Mouse (Mus musculus) kidney, postnatal 36 days (tissue): Measurements from ENCODE around the gene Glo1.
A peak's percentile ranks its signal among the peaks of the same experiment; 100 is the strongest.
"Not testable (repeated sequence)": the region's sequence is repeated elsewhere in the genome, so short reads cannot be mapped to it uniquely, and the experiment has no call there.

ENCODE experiments used
- DNase-seq, 2 experiments: peaks; one replicate each; pipeline ENCODE4 v3.0.0; 2021 to 2022; ENCODE audit warnings: mixed read lengths in 2 of 2

The Glo1 gene

DNA sequence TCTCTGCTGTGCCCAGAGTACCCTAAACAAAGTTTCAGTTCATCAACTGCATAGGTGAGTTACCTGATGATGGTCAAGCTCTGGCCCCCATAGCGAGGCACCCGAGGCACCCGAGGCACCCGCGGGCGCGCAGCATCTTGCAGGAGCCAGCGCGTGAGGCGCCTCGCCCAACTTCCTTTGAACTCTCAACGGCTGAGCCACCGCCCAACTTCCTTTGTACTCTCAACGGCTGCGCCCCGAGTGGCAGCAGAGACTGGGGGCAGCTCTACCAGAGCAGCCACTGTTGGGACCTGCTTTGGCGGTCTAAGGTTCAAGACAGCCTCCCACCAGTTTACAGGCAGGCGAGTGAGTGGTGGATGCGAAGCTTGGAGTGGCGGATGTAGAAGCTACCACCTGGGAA is at the start of gene Glo1:
Gene Glo1, minus strand, starts transcription at position 153 of the 400 bp plus-strand sequence.
- DNase-seq, result not testable (repeated sequence)

GRCm38 (mm10) chr17:30675021-30675740 is 48.5 kb upstream of the Glo1 start:
- no peak for DNase-seq

DNA sequence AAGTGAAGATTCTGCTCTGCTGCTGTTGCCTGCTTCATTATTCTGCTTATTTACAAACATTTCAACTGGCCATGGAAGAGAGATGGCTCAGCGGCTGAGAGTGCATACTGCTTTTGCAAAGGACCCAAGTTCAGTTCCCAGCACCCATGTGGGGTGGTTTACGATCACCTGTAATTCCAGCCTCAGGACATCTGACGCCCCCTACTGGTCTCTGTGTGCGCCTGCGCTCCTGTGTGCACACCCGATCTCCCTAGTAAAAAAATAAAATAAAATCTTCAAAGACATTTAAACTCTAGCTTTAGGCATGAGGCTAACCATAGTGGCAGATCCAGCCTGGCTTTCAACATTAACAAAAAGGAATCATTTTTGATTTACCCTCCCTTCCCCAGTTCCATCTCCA is 46.4 kb upstream of the Glo1 start:
- no peak for DNase-seq

- DNase-seq, result no peak
Measured at GRCm38 (mm10) chr17:30672556-30672955, 45.9 kb upstream of the Glo1 start.

DNA sequence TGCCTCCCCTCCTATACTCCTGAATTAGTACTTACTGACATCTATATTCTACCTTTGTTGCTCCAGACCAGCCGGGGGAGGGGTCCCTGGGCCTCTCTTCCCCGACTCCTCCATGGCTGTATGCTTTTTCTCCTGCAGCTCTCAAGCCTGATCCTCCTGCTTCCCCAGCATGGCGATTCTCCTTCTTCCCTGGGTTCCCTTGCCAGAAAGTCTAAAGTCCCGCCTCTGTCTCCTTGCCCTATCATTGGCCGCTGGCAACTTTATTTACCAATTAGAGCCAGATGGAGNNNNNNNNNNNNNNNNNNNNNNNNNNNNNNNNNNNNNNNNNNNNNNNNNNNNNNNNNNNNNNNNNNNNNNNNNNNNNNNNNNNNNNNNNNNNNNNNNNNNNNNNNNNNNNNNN is 38.2 kb upstream of the Glo1 start:
- no peak for DNase-seq

- DNase-seq, result no peak
Measured at GRCm38 (mm10) chr17:30663170-30663569, 36.5 kb upstream of the Glo1 start.

- no peak for DNase-seq
Measured at GRCm38 (mm10) chr17:30662131-30662530, 35.5 kb upstream of the Glo1 start.

DNA sequence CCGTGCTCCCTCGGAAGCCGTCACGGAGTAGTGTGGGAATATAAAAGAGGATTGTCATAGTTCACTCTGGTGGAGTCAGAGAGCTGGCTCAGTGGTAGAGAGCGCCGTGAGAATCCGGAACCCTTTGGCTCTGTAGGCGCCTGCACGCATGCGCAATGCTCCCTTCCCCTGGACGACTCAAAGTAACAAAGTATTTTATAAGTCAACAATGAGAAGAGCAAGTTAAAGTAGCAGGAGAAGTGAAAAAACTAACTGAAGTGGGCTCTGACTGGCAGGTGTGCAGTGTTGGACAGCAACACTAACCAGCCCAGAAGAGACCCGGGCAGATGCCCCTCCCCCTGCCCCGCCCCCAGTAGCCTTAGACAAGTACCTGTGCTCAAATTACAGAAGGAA is 31.5 kb upstream of the Glo1 start:
- DNase-seq, result peak; percentile 82 to 89

- no peak for DNase-seq
Measured at GRCm38 (mm10) chr17:30657530-30658151, 31.0 kb upstream of the Glo1 start.

DNA sequence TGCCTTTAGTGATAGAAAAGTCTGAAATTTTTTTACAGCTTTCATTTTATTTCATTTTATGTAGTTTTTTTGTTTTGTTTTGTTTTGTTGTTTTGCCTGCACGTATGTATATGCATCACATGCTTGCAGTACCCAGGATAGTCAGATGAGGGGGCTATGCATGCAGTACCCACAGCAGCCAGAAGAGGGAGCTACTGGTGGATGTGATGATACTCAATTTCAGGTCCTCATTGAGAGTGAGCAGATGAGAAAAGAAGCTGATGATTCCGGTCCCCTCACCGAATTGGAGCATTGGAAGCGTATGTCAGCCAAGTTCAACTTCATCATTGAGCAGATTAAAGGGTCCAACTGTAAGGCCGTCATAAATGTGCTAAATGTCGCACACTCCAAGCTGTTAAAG is 26.3 kb upstream of the Glo1 start:
- peak in 1 of 2 experiments; percentile 17 for DNase-seq

- no peak for DNase-seq
Measured at GRCm38 (mm10) chr17:30648770-30649169, 22.1 kb upstream of the Glo1 start.

DNA sequence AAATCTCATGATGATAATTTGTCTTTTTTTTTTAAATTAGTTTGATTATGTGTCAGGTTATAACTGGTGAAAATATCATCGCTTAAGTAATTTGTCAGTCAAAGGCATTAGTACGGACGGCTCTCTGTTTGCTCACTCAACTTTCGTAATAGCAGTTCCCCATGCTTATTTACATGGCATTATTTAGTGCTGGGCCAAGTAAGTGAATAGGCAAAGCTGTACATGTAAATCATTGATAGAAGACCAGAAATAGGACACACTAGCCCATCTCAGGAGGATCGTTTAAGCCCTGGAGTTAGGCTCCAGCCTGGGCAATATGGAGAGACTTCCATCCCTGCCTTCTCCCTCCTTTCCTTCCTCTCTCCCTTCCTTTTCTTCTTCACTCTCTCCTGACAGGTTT is 14.2 kb upstream of the Glo1 start:
- no peak for DNase-seq

GRCm38 (mm10) chr17:30638996-30639395 is 12.3 kb upstream of the Glo1 start:
- no peak for DNase-seq

GRCm38 (mm10) chr17:30637714-30638113 is 11.0 kb upstream of the Glo1 start:
- DNase-seq, result no peak

GRCm38 (mm10) chr17:30635367-30635766 is 8.7 kb upstream of the Glo1 start:
- DNase-seq, result peak in 1 of 2 experiments; percentile 25

GRCm38 (mm10) chr17:30624132-30624531 is 2.5 kb downstream of the Glo1 start, which contains the start of gene Dnah8:
Gene Dnah8 (plus strand): TSS chr17:30624354.
- not testable (repeated sequence) for DNase-seq

GRCm38 (mm10) chr17:30623200-30623599 is 3.5 kb downstream of the Glo1 start:
- no peak for DNase-seq

GRCm38 (mm10) chr17:30621450-30621849 is 5.2 kb downstream of the Glo1 start:
- no peak for DNase-seq

DNA sequence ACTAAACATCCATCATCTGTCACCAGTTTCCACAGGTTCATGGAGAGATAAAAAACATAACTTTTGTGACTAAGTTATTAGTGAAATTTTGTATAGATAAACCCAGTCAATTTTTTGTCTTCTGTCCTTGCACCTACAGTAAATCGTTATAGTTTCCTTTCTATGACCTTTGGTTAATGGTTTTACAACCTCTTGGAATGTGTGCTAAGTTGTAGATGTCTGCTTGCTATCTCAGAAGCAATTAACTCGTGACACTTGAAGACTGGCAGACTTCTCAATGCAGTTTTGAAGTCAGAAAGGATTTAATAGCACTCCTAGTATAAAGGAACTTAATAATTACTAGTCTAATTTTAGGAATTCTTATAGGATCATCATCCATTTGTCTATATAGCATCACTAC is 6.1 kb downstream of the Glo1 start:
- DNase-seq, result no peak

- DNase-seq, result peak in 1 of 2 experiments; percentile 14
Measured at GRCm38 (mm10) chr17:30619153-30619552, 7.5 kb downstream of the Glo1 start.

- DNase-seq, result peak in 1 of 2 experiments; percentile 67
Measured at GRCm38 (mm10) chr17:30618136-30618891, 8.4 kb downstream of the Glo1 start.

GRCm38 (mm10) chr17:30616203-30616602 is 10.5 kb downstream of the Glo1 start:
- no peak for DNase-seq

DNA sequence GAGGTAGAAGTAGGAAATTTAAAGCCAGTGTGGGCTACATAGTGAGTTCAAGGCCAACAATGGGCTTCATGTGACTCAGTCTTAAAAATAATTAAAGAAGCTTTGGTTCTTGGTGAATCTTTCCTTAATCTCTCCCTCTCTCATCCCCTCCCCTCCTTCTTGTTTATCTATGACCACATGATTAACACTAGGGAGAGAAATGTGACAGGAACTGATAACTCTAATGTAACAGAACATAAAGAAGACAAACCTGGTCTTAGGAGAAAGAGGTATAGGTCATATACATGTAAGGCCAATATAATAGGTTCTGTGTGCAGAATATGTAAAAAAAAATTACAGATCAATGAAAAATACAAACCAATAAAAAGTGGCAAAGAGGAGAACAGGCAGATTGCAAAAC is 13.3 kb downstream of the Glo1 start:
- no peak for DNase-seq
